Mouse (Mus musculus) liver, embryonic 11.5 days (tissue): ENCODE measurements around the gene Acad12. TPM values are rescaled to one million over a fixed set of nuclear protein-coding genes. Genes with fewer than 3 reads are reported as not detected.
A peak's percentile ranks its signal among the peaks of the same experiment; 100 is the strongest.

Experiments
- ATAC-seq: fragments of 200-750 bp; cut with Nextera tagmentation; replicated peaks from 2 replicates; pipeline ENCODE4 v1.8.0; 2017; ENCODE audit warnings: moderate number of reproducible peaks, mild to moderate bottlenecking, moderate TSS enrichment, moderate library complexity; ENCODE audit not compliant: low FRiP score
- DNase-seq: peaks from one replicate; pipeline ENCODE4 v3.0.0-alpha.2; 2017; ENCODE audit warnings: low spot score
- H3K27ac ChIP-seq: fragments of 300-500 bp; sonication (generic); 2 replicates; pipeline ENCODE4 v1.5.1; 2014; ENCODE audit warnings: mild to moderate bottlenecking, low read depth, low read length, control low read depth
- H3K27me3 ChIP-seq: fragments of 300-500 bp; sonication (generic); replicated peaks from 2 replicates; pipeline ENCODE4 v1.6.1; 2014; ENCODE audit warnings: low read length, mixed read lengths; ENCODE audit not compliant: control insufficient read depth, insufficient read depth
- H3K36me3 ChIP-seq: fragments of 300-500 bp; sonication (generic); 2 replicates; pipeline ENCODE4 v1.6.1; 2014; ENCODE audit warnings: mild to moderate bottlenecking, low read length, moderate library complexity, mixed read lengths; ENCODE audit not compliant: control insufficient read depth, insufficient read depth
- H3K4me1 ChIP-seq: fragments of 300-500 bp; sonication (generic); replicated peaks from 2 replicates; pipeline ENCODE4 v1.6.1; 2014; ENCODE audit warnings: low read length, mixed read lengths; ENCODE audit not compliant: control insufficient read depth, insufficient read depth
- H3K4me2 ChIP-seq: fragments of 300-500 bp; sonication (generic); 2 replicates; pipeline ENCODE4 v1.6.1; 2014; ENCODE audit warnings: mild to moderate bottlenecking, control low read depth, moderate library complexity
- H3K4me3 ChIP-seq: fragments of 300-500 bp; sonication (generic); 2 replicates; pipeline ENCODE4 v1.5.1; 2014; ENCODE audit warnings: low read depth, low read length, control low read depth
- H3K9ac ChIP-seq: fragments of 300-500 bp; sonication (generic); 2 replicates; pipeline ENCODE4 v1.6.1; 2014; ENCODE audit warnings: low read depth, low read length, control low read depth
- H3K9me3 ChIP-seq: fragments of 300-500 bp; sonication (generic); 2 replicates; pipeline ENCODE4 v1.6.1; 2016; ENCODE audit warnings: low read length, inconsistent platforms, mixed read lengths; ENCODE audit not compliant: control insufficient read depth
- WGBS: fragments of 180-500 bp; shearing (Covaris S2); extraction: QIAGEN DNeasy Blood & Tissue Kit; methylation state at CpG from one replicate; pipeline ENCODE4 v1.1.7; 2014; 5-methylcytosine and 5-hydroxymethylcytosine counted together
- polyA plus RNA-seq: library from polyadenylated mRNA; unstranded; fragments of >200 nt; fragmentation: Nextera tagmentation; extraction: Ambion mirVana; gene quantifications from 2 replicates; pipeline ENCODE4 v1.2.1, GENCODE M21; 2014

Acad12 gene
- polyA plus RNA-seq, result 3.0 and 5.0 TPM in 2 replicates

- no peaks in the 10 kb centered on the region for H3K9me3 ChIP-seq
- H3K27ac ChIP-seq, result peak within 1 kb of the TSS; percentile 62
- H3K27me3 ChIP-seq, result no peaks in the 10 kb centered on the region
- WGBS, result 1% methylated on average over 54 of the region's 58 CpGs
- H3K4me1 ChIP-seq, result peaks cover 4% of the 10 kb centered on the region; the same call in 1 of the 2 replicates
- H3K9ac ChIP-seq, result peak within 1 kb of the TSS; percentile 89
- H3K4me3 ChIP-seq, result peak within 1 kb of the TSS; percentile 85
- DNase-seq (peak; percentile 90), ATAC-seq (peak; percentile 84)
- peak within 1 kb of the TSS; percentile 89 for H3K4me2 ChIP-seq
- no peaks in the 10 kb centered on the region for H3K36me3 ChIP-seq
Measured at GRCm38 (mm10) chr5:121618592-121619513, at the start of gene Acad12. Gene Acad12 (minus strand): TSS chr5:121618938.

- Histone ChIP-seq H3K27me3 (no peaks in the 10 kb centered on the region), H3K9ac (no peak overlapping the region), H3K9me3 (no peaks in the 10 kb centered on the region), H3K36me3 (peaks cover 15% of the 10 kb centered on the region), H3K4me2 (no peak overlapping the region), H3K27ac (no peak overlapping the region), H3K4me3 (no peak overlapping the region), H3K4me1 (no peaks in the 10 kb centered on the region)
- no peak for DNase-seq
- 72% methylated on average over 6 of the region's 6 CpGs for WGBS
- no peak for ATAC-seq
Measured at GRCm38 (mm10) chr5:121668411-121668810, 49.7 kb upstream of the Acad12 start.

- Histone ChIP-seq H3K27me3 (no peaks in the 10 kb centered on the region), H3K36me3 (peaks cover 18% of the 10 kb centered on the region), H3K4me2 (no peak overlapping the region), H3K27ac (no peak overlapping the region), H3K9me3 (no peaks in the 10 kb centered on the region), H3K9ac (no peak overlapping the region), H3K4me1 (no peaks in the 10 kb centered on the region), H3K4me3 (no peak overlapping the region)
- ATAC-seq, result no peak
- no peak for DNase-seq
- 75% methylated on average over 4 of the region's 4 CpGs for WGBS
Measured at GRCm38 (mm10) chr5:121667067-121667466, 48.3 kb upstream of the Acad12 start.

GRCm38 (mm10) chr5:121664971-121665370, 46.2 kb upstream of the Acad12 start:
- no peak overlapping the region for H3K4me2 ChIP-seq
- H3K9me3 ChIP-seq, result no peaks in the 10 kb centered on the region
- H3K36me3 ChIP-seq, result peaks cover 13% of the 10 kb centered on the region
- DNase-seq (no peak), ATAC-seq (no peak)
- H3K4me1 ChIP-seq, result peaks cover 7% of the 10 kb centered on the region
- no peak overlapping the region for H3K9ac ChIP-seq
- no peaks in the 10 kb centered on the region for H3K27me3 ChIP-seq
- no peak overlapping the region for H3K4me3 ChIP-seq
- no peak overlapping the region for H3K27ac ChIP-seq
- WGBS, result 93% methylated on average over 9 of the region's 9 CpGs

- Histone ChIP-seq H3K27ac (no peak overlapping the region), H3K4me2 (no peak overlapping the region), H3K27me3 (no peaks in the 10 kb centered on the region), H3K4me1 (peaks cover 7% of the 10 kb centered on the region), H3K4me3 (no peak overlapping the region), H3K9ac (no peak overlapping the region), H3K9me3 (no peaks in the 10 kb centered on the region), H3K36me3 (peaks cover 12% of the 10 kb centered on the region)
- WGBS, result 88% methylated on average over 6 of the region's 6 CpGs
- DNase-seq (no peak), ATAC-seq (no peak)
Measured at GRCm38 (mm10) chr5:121664078-121664477, 45.3 kb upstream of the Acad12 start.

GRCm38 (mm10) chr5:121663456-121663855, 44.7 kb upstream of the Acad12 start:
- H3K36me3 ChIP-seq, result peaks cover 9% of the 10 kb centered on the region
- no peak overlapping the region for H3K27ac ChIP-seq
- ATAC-seq (no peak), DNase-seq (no peak)
- H3K4me2 ChIP-seq, result no peak overlapping the region
- WGBS, result 81% methylated on average over 8 of the region's 8 CpGs
- peaks cover 7% of the 10 kb centered on the region for H3K4me1 ChIP-seq
- no peaks in the 10 kb centered on the region for H3K9me3 ChIP-seq
- H3K27me3 ChIP-seq, result no peaks in the 10 kb centered on the region
- no peak overlapping the region for H3K4me3 ChIP-seq
- H3K9ac ChIP-seq, result no peak overlapping the region

- Histone ChIP-seq H3K9ac (peak overlapping the region; percentile 94), H3K4me1 (peaks cover 7% of the 10 kb centered on the region), H3K4me3 (peak overlapping the region; percentile 100), H3K27ac (no peak overlapping the region), H3K4me2 (peak overlapping the region; percentile 75), H3K9me3 (no peaks in the 10 kb centered on the region), H3K36me3 (peaks cover 9% of the 10 kb centered on the region), H3K27me3 (no peaks in the 10 kb centered on the region)
- DNase-seq (no peak), ATAC-seq (no peak)
- 87% methylated on average over 5 of the region's 5 CpGs for WGBS
Measured at GRCm38 (mm10) chr5:121661494-121661893, 42.8 kb upstream of the Acad12 start.

- Histone ChIP-seq H3K9ac (peak overlapping the region; percentile 94), H3K36me3 (peaks cover 9% of the 10 kb centered on the region; the same call in 1 of the 2 replicates), H3K4me3 (peak overlapping the region; percentile 100), H3K4me1 (peaks cover 7% of the 10 kb centered on the region), H3K9me3 (no peaks in the 10 kb centered on the region), H3K27me3 (no peaks in the 10 kb centered on the region), H3K27ac (peak overlapping the region; percentile 71), H3K4me2 (peak overlapping the region; percentile 75)
- WGBS, result under 1% methylated on average over 25 of the region's 26 CpGs
- peak; percentile 49 for DNase-seq
- peak; percentile 15; the same call in 1 of the 2 replicates for ATAC-seq
Measured at GRCm38 (mm10) chr5:121660897-121661254, 42.1 kb upstream of the Acad12 start.
